Mouse (Mus musculus): ENCODE measurements around the gene Gtsf2. TPM values are rescaled to one million over a fixed set of nuclear protein-coding genes. Genes with fewer than 3 reads are reported as not detected.
"Not testable (repeated sequence)": the region's sequence is repeated elsewhere in the genome, so short reads cannot be mapped to it uniquely, and the experiment has no call there.

The Gtsf2 gene
- polyA plus RNA-seq, 2 experiments: not detected

GRCm38 (mm10) chr15:103430241-103430640 is 18.0 kb downstream of the Gtsf2 start, which contains the start of gene Gtsf1:
Gene Gtsf1 (minus strand): TSS chr15:103430470.
- Histone ChIP-seq H3K4me2 (replicated peaks; ENCODE audit: low read depth, low read length, severe bottlenecking) (no peak within 1 kb of the TSS), H3K4me1 (ENCODE audit: control insufficient read depth, insufficient read depth, low read length) (no peaks in the 10 kb centered on the region), H3K27me3 (ENCODE audit: control insufficient read depth, insufficient read depth, low read length) (no peaks in the 10 kb centered on the region), H3K9me3 (ENCODE audit: control insufficient read depth, low read length) (no peaks in the 10 kb centered on the region), H3K27ac (replicated peaks; ENCODE audit: low read depth, low read length) (no peak within 1 kb of the TSS), H3K36me3 (ENCODE audit: control insufficient read depth, insufficient read depth, low read length) (no peaks in the 10 kb centered on the region), H3K9ac (ENCODE audit: low read depth, low read length, severe bottlenecking) (no peak within 1 kb of the TSS), H3K4me3 (replicated peaks; ENCODE audit: low read length) (no peak within 1 kb of the TSS)
- no peak for TF ChIP-seq POLR2A (IDR thresholded peaks at IDR 0.05; ENCODE audit: borderline replicate concordance, extremely low read depth, insufficient read depth, insufficient read length)
- 89% methylated on average over 16 of the region's 16 CpGs for WGBS
- no peak for ATAC-seq (ENCODE audit: low FRiP score, low read depth)
- DNase-seq (ENCODE audit: low spot score): no peak

DNA sequence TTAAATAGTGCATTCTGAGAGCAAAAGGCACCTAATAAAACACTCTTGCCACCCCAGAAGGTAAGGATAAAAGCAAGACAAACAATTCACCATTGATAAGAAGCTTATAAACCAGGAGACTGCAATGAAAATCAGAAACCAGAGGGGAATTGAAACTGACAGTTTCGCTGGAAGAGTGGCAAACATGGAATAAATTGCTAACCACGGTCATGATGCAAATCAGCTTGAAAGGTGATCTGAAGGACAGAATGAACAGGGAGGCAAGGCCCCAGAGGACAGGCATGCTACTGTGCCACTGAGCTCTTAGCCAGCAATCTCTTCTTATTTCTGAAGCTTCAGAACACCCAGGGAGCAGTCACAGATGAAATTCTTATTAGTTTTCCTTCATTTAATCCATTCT is 21.3 kb downstream of the Gtsf2 start:
- no peak overlapping the region for H3K4me3 ChIP-seq (replicated peaks; ENCODE audit: low read length)
- H3K27me3 ChIP-seq (ENCODE audit: control insufficient read depth, insufficient read depth, low read length): no peaks in the 10 kb centered on the region
- no peak overlapping the region for H3K4me2 ChIP-seq (replicated peaks; ENCODE audit: low read depth, low read length, severe bottlenecking)
- TF ChIP-seq POLR2A (IDR thresholded peaks at IDR 0.05; ENCODE audit: borderline replicate concordance, extremely low read depth, insufficient read depth, insufficient read length): no peak
- no peaks in the 10 kb centered on the region for H3K4me1 ChIP-seq (ENCODE audit: control insufficient read depth, insufficient read depth, low read length)
- no peaks in the 10 kb centered on the region for H3K36me3 ChIP-seq (ENCODE audit: control insufficient read depth, insufficient read depth, low read length)
- no peak overlapping the region for H3K9ac ChIP-seq (ENCODE audit: low read depth, low read length, severe bottlenecking)
- 15% methylated on average over 2 of the region's 2 CpGs for WGBS
- no peaks in the 10 kb centered on the region for H3K9me3 ChIP-seq (ENCODE audit: control insufficient read depth, low read length)
- H3K27ac ChIP-seq (replicated peaks; ENCODE audit: low read depth, low read length): no peak overlapping the region
- ATAC-seq (ENCODE audit: low FRiP score, low read depth) (no peak), DNase-seq (ENCODE audit: low spot score) (no peak)

GRCm38 (mm10) chr15:103405586-103405985 is 42.7 kb downstream of the Gtsf2 start:
- H3K27me3 ChIP-seq (ENCODE audit: control insufficient read depth, insufficient read depth, low read length); H3K4me1 ChIP-seq (ENCODE audit: control insufficient read depth, insufficient read depth, low read length); H3K9me3 ChIP-seq (ENCODE audit: control insufficient read depth, low read length); DNase-seq (ENCODE audit: low spot score); ATAC-seq (ENCODE audit: low FRiP score, low read depth); H3K27ac ChIP-seq (replicated peaks; ENCODE audit: low read depth, low read length); H3K4me2 ChIP-seq (replicated peaks; ENCODE audit: low read depth, low read length, severe bottlenecking); H3K9ac ChIP-seq (ENCODE audit: low read depth, low read length, severe bottlenecking); H3K4me3 ChIP-seq (replicated peaks; ENCODE audit: low read length); H3K36me3 ChIP-seq (ENCODE audit: control insufficient read depth, insufficient read depth, low read length): not testable (repeated sequence)
- 89% methylated on average over 2 of the region's 3 CpGs for WGBS

DNA sequence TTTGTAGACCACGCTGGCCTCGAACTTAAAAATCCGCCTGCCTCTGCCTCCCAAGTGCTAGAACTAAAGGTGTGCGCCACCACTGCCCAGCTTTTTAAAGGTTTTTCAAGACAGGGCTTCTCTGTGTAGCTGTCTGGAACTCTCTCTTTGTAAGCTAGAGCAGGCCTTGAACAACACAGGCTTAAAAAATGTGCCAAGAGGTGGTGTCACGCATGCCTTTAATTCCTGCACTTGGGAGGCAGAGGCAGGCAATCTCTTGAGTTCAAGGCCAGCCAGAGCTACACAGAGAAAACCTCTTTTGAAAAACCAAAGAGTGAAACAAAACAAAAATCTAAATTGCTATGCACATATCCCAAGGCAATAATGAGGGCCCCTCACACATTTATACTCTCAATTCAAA is 46.9 kb downstream of the Gtsf2 start:
- WGBS: 92% methylated on average over 5 of the region's 5 CpGs
- Histone ChIP-seq H3K36me3 (ENCODE audit: control insufficient read depth, insufficient read depth, low read length) (no peaks in the 10 kb centered on the region), H3K4me1 (ENCODE audit: control insufficient read depth, insufficient read depth, low read length) (no peaks in the 10 kb centered on the region), H3K27me3 (ENCODE audit: control insufficient read depth, insufficient read depth, low read length) (no peaks in the 10 kb centered on the region), H3K4me3 (replicated peaks; ENCODE audit: low read length) (no peak overlapping the region), H3K9ac (ENCODE audit: low read depth, low read length, severe bottlenecking) (no peak overlapping the region), H3K4me2 (replicated peaks; ENCODE audit: low read depth, low read length, severe bottlenecking) (no peak overlapping the region), H3K27ac (replicated peaks; ENCODE audit: low read depth, low read length) (no peak overlapping the region), H3K9me3 (ENCODE audit: control insufficient read depth, low read length) (no peaks in the 10 kb centered on the region)
- no peak for TF ChIP-seq POLR2A (IDR thresholded peaks at IDR 0.05; ENCODE audit: borderline replicate concordance, extremely low read depth, insufficient read depth, insufficient read length)
- ATAC-seq (ENCODE audit: low FRiP score, low read depth) (no peak), DNase-seq (ENCODE audit: low spot score) (no peak)

- H3K4me2 ChIP-seq (replicated peaks; ENCODE audit: low read depth, low read length, severe bottlenecking): no peak overlapping the region
- H3K4me1 ChIP-seq (ENCODE audit: control insufficient read depth, insufficient read depth, low read length): no peaks in the 10 kb centered on the region
- no peak overlapping the region for H3K27ac ChIP-seq (replicated peaks; ENCODE audit: low read depth, low read length)
- DNase-seq (ENCODE audit: low spot score): no peak
- H3K4me3 ChIP-seq (replicated peaks; ENCODE audit: low read length): no peak overlapping the region
- H3K36me3 ChIP-seq (ENCODE audit: control insufficient read depth, insufficient read depth, low read length): no peaks in the 10 kb centered on the region
- H3K9me3 ChIP-seq (ENCODE audit: control insufficient read depth, low read length): no peaks in the 10 kb centered on the region
- H3K27me3 ChIP-seq (ENCODE audit: control insufficient read depth, insufficient read depth, low read length): no peaks in the 10 kb centered on the region
- H3K9ac ChIP-seq (ENCODE audit: low read depth, low read length, severe bottlenecking): no peak overlapping the region
- no peak for ATAC-seq (ENCODE audit: low FRiP score, low read depth)
- no peak for TF ChIP-seq POLR2A (IDR thresholded peaks at IDR 0.05; ENCODE audit: borderline replicate concordance, extremely low read depth, insufficient read depth, insufficient read length)
Measured at GRCm38 (mm10) chr15:103393577-103393976, 54.7 kb downstream of the Gtsf2 start.

Other genes with a start within 250 kb of the Gtsf2 start
- 78.3 and 81.4 TPM in 2 replicates for gene Cbx5, start 208.7 kb downstream of the Gtsf2 start, polyA plus RNA-seq (2012; rRNA removed)
- 122 and 131 TPM in 2 replicates for gene Cbx5, start 208.7 kb downstream of the Gtsf2 start, polyA plus RNA-seq (2014; fragmentation: Nextera tagmentation; extraction: Ambion mirVana)
- 830 and 1,175 TPM in 2 replicates for gene Hnrnpa1, start 208.0 kb downstream of the Gtsf2 start, polyA plus RNA-seq (2012; rRNA removed)
- gene Hnrnpa1, start 208.0 kb downstream of the Gtsf2 start, polyA plus RNA-seq (2014; fragmentation: Nextera tagmentation; extraction: Ambion mirVana): 704 and 769 TPM in 2 replicates
- gene Nfe2, start 190.1 kb downstream of the Gtsf2 start, polyA plus RNA-seq (2012; rRNA removed): 1.5 and 3.4 TPM in 2 replicates
- 1.5 and 2.4 TPM in 2 replicates for gene Nfe2, start 190.1 kb downstream of the Gtsf2 start, polyA plus RNA-seq (2014; fragmentation: Nextera tagmentation; extraction: Ambion mirVana)
- gene Copz1, start 175.8 kb downstream of the Gtsf2 start, polyA plus RNA-seq (2012; rRNA removed): 200 and 228 TPM in 2 replicates
- gene Copz1, start 175.8 kb downstream of the Gtsf2 start, polyA plus RNA-seq (2014; fragmentation: Nextera tagmentation; extraction: Ambion mirVana): 292 and 298 TPM in 2 replicates
- gene Gpr84, start 137.9 kb downstream of the Gtsf2 start, polyA plus RNA-seq (2012; rRNA removed): 0.34 and 0.53 TPM in 2 replicates
- gene Gpr84, start 137.9 kb downstream of the Gtsf2 start, polyA plus RNA-seq (2014; fragmentation: Nextera tagmentation; extraction: Ambion mirVana): 0.23 and 0.51 TPM in 2 replicates
- 23.4 and 28.8 TPM in 2 replicates for gene Zfp385a, start 108.4 kb downstream of the Gtsf2 start, polyA plus RNA-seq (2012; rRNA removed)
- gene Zfp385a, start 108.4 kb downstream of the Gtsf2 start, polyA plus RNA-seq (2014; fragmentation: Nextera tagmentation; extraction: Ambion mirVana): 16.4 and 19.1 TPM in 2 replicates
- gene Itga5, start 81.7 kb downstream of the Gtsf2 start, polyA plus RNA-seq (2012; rRNA removed): 71.2 and 91.3 TPM in 2 replicates
- gene Itga5, start 81.7 kb downstream of the Gtsf2 start, polyA plus RNA-seq (2014; fragmentation: Nextera tagmentation; extraction: Ambion mirVana): 63.4 and 66.5 TPM in 2 replicates
- gene Gtsf1, start 18.0 kb downstream of the Gtsf2 start, polyA plus RNA-seq (2012; rRNA removed): 0.10 TPM in 1 of 2 replicates, not detected in the other
- not detected in 2 replicates for gene Gtsf1, start 18.0 kb downstream of the Gtsf2 start, polyA plus RNA-seq (2014; fragmentation: Nextera tagmentation; extraction: Ambion mirVana)
- gene Nckap1l, start 5.3 kb upstream of the Gtsf2 start, polyA plus RNA-seq (2012; rRNA removed): 4.5 TPM in 2 replicates
- gene Nckap1l, start 5.3 kb upstream of the Gtsf2 start, polyA plus RNA-seq (2014; fragmentation: Nextera tagmentation; extraction: Ambion mirVana): 3.9 TPM in 2 replicates
- gene Pde1b, start 54.6 kb upstream of the Gtsf2 start, polyA plus RNA-seq (2012; rRNA removed): 6.9 and 7.1 TPM in 2 replicates
- gene Pde1b, start 54.6 kb upstream of the Gtsf2 start, polyA plus RNA-seq (2014; fragmentation: Nextera tagmentation; extraction: Ambion mirVana): 4.4 TPM in 2 replicates
- 6.3 and 6.7 TPM in 2 replicates for gene Ppp1r1a, start 89.5 kb upstream of the Gtsf2 start, polyA plus RNA-seq (2012; rRNA removed)
- gene Ppp1r1a, start 89.5 kb upstream of the Gtsf2 start, polyA plus RNA-seq (2014; fragmentation: Nextera tagmentation; extraction: Ambion mirVana): 9.6 and 11.2 TPM in 2 replicates
- gene Glycam1, start 116.6 kb upstream of the Gtsf2 start, polyA plus RNA-seq (2012; rRNA removed): not detected in 2 replicates
- gene Glycam1, start 116.6 kb upstream of the Gtsf2 start, polyA plus RNA-seq (2014; fragmentation: Nextera tagmentation; extraction: Ambion mirVana): not detected in 2 replicates